Mouse (Mus musculus) forebrain, embryonic 11.5 days (tissue): ENCODE measurements at regions not wholly inside any gene's neighbourhood (a gene's known extent, or its start where the extent isn't known, plus 50 kb on each side); places are given as distances from the start of the nearest gene placed in this dataset.
A peak's percentile ranks its signal among the peaks of the same experiment; 100 is the strongest.

Source experiments
- ATAC-seq: fragments of 200-750 bp; cut with Nextera tagmentation; replicated peaks from 2 replicates; pipeline ENCODE4 v1.8.0; 2017; ENCODE audit warnings: moderate TSS enrichment; ENCODE audit not compliant: low FRiP score
- DNase-seq: peaks from one replicate; pipeline ENCODE4 v3.0.0-alpha.2; 2017; ENCODE audit warnings: low spot score
- H3K27ac ChIP-seq: fragments of 300-500 bp; sonication (generic); 2 replicates; pipeline ENCODE4 v1.5.1; 2014; ENCODE audit warnings: low read depth, low read length
- H3K27me3 ChIP-seq: fragments of 300-500 bp; sonication (generic); 2 replicates; pipeline ENCODE4 v1.6.1; 2014; ENCODE audit warnings: mild to moderate bottlenecking, low read length, mixed read lengths; ENCODE audit not compliant: control insufficient read depth, insufficient read depth
- H3K36me3 ChIP-seq: fragments of 300-500 bp; sonication (generic); 2 replicates; pipeline ENCODE4 v1.6.1; 2014; ENCODE audit warnings: mild to moderate bottlenecking, low read length, moderate library complexity, mixed read lengths; ENCODE audit not compliant: control insufficient read depth, insufficient read depth
- H3K4me1 ChIP-seq: fragments of 300-500 bp; sonication (generic); replicated peaks from 2 replicates; pipeline ENCODE4 v1.6.1; 2014; ENCODE audit warnings: low read length, mixed read lengths; ENCODE audit not compliant: control insufficient read depth, insufficient read depth
- H3K4me2 ChIP-seq: fragments of 300-500 bp; sonication (generic); 2 replicates; pipeline ENCODE4 v1.6.1; 2014; ENCODE audit warnings: low read depth, mild to moderate bottlenecking, low read length, moderate library complexity, mixed read lengths; ENCODE audit not compliant: severe bottlenecking
- H3K4me3 ChIP-seq: fragments of 300-500 bp; sonication (generic); 2 replicates; pipeline ENCODE4 v1.5.1; 2014; ENCODE audit warnings: low read depth, low read length
- H3K9ac ChIP-seq: fragments of 300-500 bp; sonication (generic); 2 replicates; pipeline ENCODE4 v1.6.1; 2014; ENCODE audit warnings: low read length
- H3K9me3 ChIP-seq: fragments of 300-500 bp; sonication (generic); 2 replicates; pipeline ENCODE4 v1.6.1; 2016; ENCODE audit warnings: low read length, mixed read lengths; ENCODE audit not compliant: control insufficient read depth
- WGBS: fragments of 180-500 bp; shearing (Covaris S2); extraction: QIAGEN DNeasy Blood & Tissue Kit; methylation state at CpG from one replicate; pipeline ENCODE4 v1.1.7; 2014; 5-methylcytosine and 5-hydroxymethylcytosine counted together

DNA sequence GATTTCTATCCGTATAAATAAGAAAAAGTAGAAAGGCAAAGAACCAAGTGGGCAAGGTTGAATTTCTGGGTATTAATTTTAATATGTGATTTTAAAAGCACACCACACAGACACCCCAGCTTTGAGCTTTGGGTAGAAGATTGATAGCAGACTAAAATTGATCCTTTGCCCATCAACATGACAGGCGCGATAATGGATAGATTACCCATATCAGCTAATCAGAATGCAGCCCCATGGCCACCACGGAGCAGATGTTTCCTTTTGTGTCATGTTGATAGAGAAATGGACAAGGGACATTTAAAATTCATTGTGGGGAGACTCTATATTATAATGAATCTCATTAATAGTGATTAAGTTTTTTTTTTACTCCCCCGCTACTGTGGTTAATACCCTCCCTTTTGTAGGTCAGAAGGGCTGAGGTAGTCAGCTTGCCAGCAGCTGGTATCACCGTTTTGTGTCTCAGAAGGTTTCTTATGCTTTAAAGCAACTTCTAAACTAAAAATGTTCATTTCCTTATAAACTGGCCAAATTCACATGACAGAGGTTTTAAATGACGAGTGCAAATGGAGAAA is 296.1 kb downstream of the Irs2 start:
- Histone ChIP-seq H3K27me3 (no peaks in the 10 kb centered on the region), H3K9me3 (no peaks in the 10 kb centered on the region), H3K4me3 (no peak overlapping the region), H3K4me1 (no peaks in the 10 kb centered on the region), H3K36me3 (no peaks in the 10 kb centered on the region), H3K27ac (no peak overlapping the region), H3K4me2 (no peak overlapping the region), H3K9ac (no peak overlapping the region)
- DNase-seq = no peak
- 73% methylated on average over 7 of the region's 7 CpGs for WGBS
- ATAC-seq = no peak

DNA sequence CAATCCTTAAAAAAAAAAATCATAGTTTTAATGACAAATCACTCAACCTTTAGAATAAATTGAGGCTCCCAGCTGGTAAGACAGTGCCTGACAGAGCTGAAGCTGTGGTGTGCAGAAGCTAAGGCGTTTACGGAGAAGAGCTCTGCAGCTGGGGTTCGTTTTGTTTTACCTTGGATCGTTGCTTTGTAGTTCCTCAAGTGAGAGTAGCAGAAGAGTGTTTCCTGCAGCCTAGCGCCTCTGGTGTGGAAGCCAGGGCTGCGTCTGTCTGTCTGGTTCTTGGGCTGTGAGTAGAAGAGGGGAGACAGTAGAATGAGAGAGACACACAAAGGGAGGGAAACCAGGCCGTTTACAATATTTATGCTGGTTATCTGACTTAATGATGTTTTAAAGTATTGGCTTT is 296.8 kb downstream of the Irs2 start:
- 80% methylated on average over 7 of the region's 7 CpGs for WGBS
- Histone ChIP-seq H3K27ac (no peak overlapping the region), H3K36me3 (no peaks in the 10 kb centered on the region), H3K4me1 (no peaks in the 10 kb centered on the region), H3K9me3 (no peaks in the 10 kb centered on the region), H3K27me3 (no peaks in the 10 kb centered on the region), H3K4me2 (no peak overlapping the region), H3K4me3 (no peak overlapping the region), H3K9ac (no peak overlapping the region)
- DNase-seq (no peak), ATAC-seq (no peak)

DNA sequence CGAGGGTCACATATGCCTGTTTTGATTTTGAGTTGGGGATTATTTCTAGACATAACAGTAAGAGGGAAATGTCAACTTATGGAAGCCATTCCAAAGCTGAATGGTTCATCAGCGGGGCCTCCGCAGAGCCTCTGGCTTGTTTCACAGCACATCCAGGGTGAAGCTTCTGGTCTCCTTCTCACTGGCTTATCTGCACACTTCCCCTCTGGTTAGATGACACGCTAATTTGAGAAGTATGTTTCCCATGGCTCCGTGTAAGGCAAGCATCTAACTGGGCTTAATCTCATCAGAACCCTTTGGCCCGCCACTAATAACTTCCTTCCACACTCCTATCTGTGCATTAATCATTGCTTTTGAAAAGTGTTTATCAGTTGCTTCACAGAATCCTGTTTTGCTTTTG is 299.7 kb downstream of the Irs2 start:
- Histone ChIP-seq H3K9me3 (no peaks in the 10 kb centered on the region), H3K27ac (no peak overlapping the region), H3K27me3 (no peaks in the 10 kb centered on the region), H3K4me2 (no peak overlapping the region), H3K9ac (no peak overlapping the region), H3K36me3 (no peaks in the 10 kb centered on the region), H3K4me1 (no peaks in the 10 kb centered on the region), H3K4me3 (no peak overlapping the region)
- WGBS = 89% methylated on average over 6 of the region's 6 CpGs
- no peak for ATAC-seq
- no peak for DNase-seq

DNA sequence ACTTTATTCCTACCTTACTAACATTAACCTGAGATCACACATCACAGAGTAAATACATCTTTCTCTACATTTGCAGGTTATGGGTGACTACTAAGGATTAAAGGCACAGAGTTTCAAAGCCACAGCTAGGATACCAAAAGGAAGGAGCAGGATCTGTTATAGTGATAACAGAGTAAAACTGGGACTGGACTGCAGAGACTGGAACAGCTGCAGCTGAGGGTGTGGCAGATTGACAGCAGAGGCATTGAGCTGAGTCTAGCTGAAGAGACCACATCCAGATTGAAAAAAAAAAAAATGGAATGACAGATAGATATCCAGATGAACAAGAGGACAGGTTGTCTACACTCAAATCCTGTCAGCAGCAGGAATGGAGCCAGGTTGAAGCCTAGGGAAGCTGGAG is 301.1 kb downstream of the Irs2 start:
- Histone ChIP-seq H3K27ac (no peak overlapping the region), H3K9me3 (no peaks in the 10 kb centered on the region), H3K36me3 (no peaks in the 10 kb centered on the region), H3K4me3 (no peak overlapping the region), H3K9ac (no peak overlapping the region), H3K4me1 (peaks cover 1% of the 10 kb centered on the region; the same call in 1 of the 2 replicates), H3K4me2 (no peak overlapping the region), H3K27me3 (no peaks in the 10 kb centered on the region)
- ATAC-seq = no peak
- no peak for DNase-seq

DNA sequence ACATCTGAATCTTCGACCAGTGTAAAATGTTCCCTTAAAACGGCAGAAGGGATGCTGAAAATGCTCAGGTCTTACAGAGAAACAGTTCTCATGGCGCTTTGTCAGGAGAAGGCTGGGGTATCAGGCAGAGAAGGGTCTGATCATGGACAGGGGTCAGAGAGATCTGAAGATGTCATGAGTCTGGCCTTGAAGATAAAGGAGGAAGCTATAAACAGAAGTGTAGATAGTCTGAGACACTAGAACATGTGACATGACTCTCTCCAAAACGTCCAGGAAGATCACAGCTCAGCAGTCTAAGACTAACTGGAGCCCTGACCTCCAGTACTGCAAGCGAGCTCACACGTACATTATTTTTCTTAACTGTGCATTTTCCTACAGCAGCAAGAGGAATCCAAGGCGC is 302.3 kb downstream of the Irs2 start:
- no peak for ATAC-seq
- H3K9ac ChIP-seq = no peak overlapping the region
- no peaks in the 10 kb centered on the region for H3K36me3 ChIP-seq
- no peak for DNase-seq
- WGBS = 74% methylated on average over 7 of the region's 7 CpGs
- H3K27me3 ChIP-seq = no peaks in the 10 kb centered on the region
- no peak overlapping the region for H3K4me3 ChIP-seq
- H3K4me1 ChIP-seq = peaks cover 2% of the 10 kb centered on the region; the same call in 1 of the 2 replicates
- H3K9me3 ChIP-seq = no peaks in the 10 kb centered on the region
- H3K27ac ChIP-seq = no peak overlapping the region
- H3K4me2 ChIP-seq = no peak overlapping the region

DNA sequence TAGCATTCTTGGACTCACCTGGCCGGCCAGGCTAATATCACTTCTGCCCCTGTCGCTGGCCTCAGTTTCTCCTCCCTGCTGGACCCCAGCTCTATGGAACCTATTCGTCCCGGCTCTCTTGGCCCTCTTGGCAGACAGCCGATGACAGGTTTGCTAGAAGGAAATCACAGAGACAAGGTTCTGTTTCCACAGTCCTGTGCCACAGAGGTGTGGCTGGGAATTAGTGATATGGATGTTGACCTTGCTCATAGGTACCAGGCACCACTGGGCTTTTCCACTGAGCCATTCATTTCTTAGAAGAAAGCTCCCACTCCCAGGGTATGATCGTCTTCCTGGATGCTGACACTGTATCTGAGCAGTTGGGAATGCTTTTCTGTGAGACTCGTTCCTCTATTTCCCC is 305.5 kb downstream of the Irs2 start:
- H3K9me3 ChIP-seq = no peaks in the 10 kb centered on the region
- WGBS = 91% methylated on average over 7 of the region's 7 CpGs
- no peaks in the 10 kb centered on the region for H3K36me3 ChIP-seq
- no peak for ATAC-seq
- no peak overlapping the region for H3K9ac ChIP-seq
- peaks cover 5% of the 10 kb centered on the region; the same call in 1 of the 2 replicates for H3K4me1 ChIP-seq
- no peak overlapping the region for H3K27ac ChIP-seq
- no peak overlapping the region; the same call in 1 of the 2 replicates for H3K4me2 ChIP-seq
- DNase-seq = no peak
- H3K27me3 ChIP-seq = no peaks in the 10 kb centered on the region
- H3K4me3 ChIP-seq = no peak overlapping the region

DNA sequence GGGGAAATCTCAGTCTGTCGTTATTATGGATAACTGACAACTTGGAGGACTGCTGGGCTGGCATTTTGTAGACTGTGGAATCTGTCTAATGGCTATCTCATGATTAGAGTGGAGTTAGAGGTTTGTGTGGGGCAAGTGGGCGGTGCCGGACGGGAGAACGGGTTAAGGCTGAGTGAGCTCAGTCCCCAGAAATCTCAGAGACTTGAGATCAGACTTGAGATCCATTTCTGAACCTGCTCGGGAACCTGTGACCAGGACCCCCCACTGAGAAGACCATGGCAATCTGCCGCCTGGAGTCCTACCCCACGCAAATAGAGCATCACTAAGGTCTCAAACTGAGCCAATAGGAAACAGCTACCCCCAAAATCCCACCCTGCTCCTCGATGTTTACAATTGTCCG is 306.0 kb downstream of the Irs2 start:
- 55% methylated on average over 10 of the region's 10 CpGs for WGBS
- ATAC-seq (peak; percentile 15; the same call in 1 of the 2 replicates), DNase-seq (peak; percentile 57)
- H3K9ac ChIP-seq = no peak overlapping the region
- no peaks in the 10 kb centered on the region for H3K27me3 ChIP-seq
- H3K4me2 ChIP-seq = no peak overlapping the region; the same call in 1 of the 2 replicates
- no peaks in the 10 kb centered on the region for H3K9me3 ChIP-seq
- no peaks in the 10 kb centered on the region for H3K36me3 ChIP-seq
- H3K4me1 ChIP-seq = peaks cover 5% of the 10 kb centered on the region; the same call in 1 of the 2 replicates
- H3K27ac ChIP-seq = peak overlapping the region; percentile 2; the same call in 1 of the 2 replicates
- H3K4me3 ChIP-seq = no peak overlapping the region

DNA sequence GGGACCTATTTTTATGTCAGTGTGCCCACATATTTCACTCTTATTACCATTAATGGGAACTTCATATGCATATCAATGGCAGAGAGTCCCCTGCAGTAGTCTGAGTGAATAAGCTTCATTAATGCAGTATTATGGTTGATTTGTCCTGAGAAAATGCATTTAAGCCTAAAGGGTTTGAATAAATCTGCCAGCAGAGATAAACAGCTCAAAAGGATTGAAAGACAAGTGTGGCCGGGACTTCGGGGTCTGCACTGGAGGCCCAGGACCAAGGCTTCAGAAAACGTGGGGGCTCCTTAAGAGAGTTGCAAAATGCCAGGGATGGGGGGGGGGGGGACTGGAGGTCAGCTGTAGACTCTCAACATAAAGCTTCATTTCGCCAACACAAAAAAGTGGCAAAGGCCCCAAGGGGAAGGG is 306.6 kb downstream of the Irs2 start:
- DNase-seq (peak; percentile 59), ATAC-seq (peak; percentile 85)
- Histone ChIP-seq H3K9ac (no peak overlapping the region), H3K4me1 (peaks cover 5% of the 10 kb centered on the region; the same call in 1 of the 2 replicates), H3K36me3 (no peaks in the 10 kb centered on the region), H3K4me2 (peak overlapping the region; percentile 29), H3K27ac (peak overlapping the region; percentile 2; the same call in 1 of the 2 replicates), H3K27me3 (no peaks in the 10 kb centered on the region), H3K4me3 (no peak overlapping the region), H3K9me3 (no peaks in the 10 kb centered on the region)
- WGBS = 26% methylated on average over 4 of the region's 4 CpGs

DNA sequence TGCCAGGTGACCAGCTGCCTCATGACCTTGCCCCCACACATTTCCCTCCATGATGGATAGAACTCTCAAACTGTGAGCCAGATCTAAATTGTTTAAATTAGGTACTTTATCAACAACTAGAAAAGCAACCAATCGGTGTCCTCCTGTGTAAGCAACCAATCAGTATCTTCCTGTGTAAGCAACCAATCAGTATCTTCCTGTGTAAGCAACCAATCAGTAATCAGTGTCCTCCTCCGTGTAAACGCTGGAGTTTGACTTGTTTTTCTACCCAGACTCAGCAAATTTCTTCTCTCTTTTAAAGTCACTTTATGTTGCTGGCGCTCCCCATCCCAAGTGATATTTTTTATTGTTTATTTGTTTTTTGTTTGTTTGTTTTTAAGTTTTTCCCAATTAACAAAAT is 307.0 kb downstream of the Irs2 start:
- no peaks in the 10 kb centered on the region for H3K9me3 ChIP-seq
- 59% methylated on average over 4 of the region's 4 CpGs for WGBS

More for the DNA sequence above, 307.0 kb downstream of the Irs2 start:
- no peak overlapping the region for H3K4me3 ChIP-seq
- DNase-seq = no peak
- no peak overlapping the region; the same call in 1 of the 2 replicates for H3K4me2 ChIP-seq
- no peak overlapping the region for H3K9ac ChIP-seq
- no peak overlapping the region for H3K27ac ChIP-seq
- no peaks in the 10 kb centered on the region for H3K27me3 ChIP-seq
- peak; percentile 77 for ATAC-seq
- peaks cover 5% of the 10 kb centered on the region; the same call in 1 of the 2 replicates for H3K4me1 ChIP-seq
- H3K36me3 ChIP-seq = no peaks in the 10 kb centered on the region
